Mouse (Mus musculus): ENCODE data around the gene Eid3. TPM values are rescaled to one million over a fixed set of nuclear protein-coding genes. Genes with fewer than 3 reads are reported as not detected.

Eid3 gene
- total and polyA plus RNA-seq, 2 experiments from 2014 or later, result 0.11 TPM; not detected in 1

DNA sequence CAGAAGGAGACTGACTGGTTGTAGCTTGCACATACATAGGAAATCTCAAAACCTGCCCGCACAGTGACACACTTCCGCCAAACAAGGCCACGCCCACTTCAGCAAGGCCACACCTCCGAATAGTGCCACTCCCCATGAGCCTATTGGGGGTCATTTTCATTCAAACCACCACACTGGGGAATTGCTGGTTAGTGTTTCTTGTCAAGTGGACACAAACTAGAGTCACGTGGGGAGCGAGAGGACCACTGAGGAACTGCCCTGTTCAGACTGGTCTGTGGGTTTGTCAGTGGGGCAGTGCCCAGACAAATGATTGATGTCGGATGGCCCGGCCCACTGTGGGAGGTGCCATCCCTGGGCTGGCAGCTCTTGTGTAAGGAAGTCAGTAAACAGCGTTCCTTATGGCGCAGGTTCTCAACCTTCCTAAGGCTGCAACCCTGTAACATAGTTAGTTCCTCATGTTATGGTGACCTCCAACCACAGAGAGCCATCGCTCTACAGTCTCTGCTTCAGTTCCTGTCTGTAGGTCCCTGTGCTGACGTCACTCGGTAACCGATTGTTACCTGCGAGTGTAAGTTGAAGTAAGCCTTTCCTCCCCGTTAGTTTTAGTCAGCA lies 33.5 kb downstream of the Eid3 start:
- H3K4me3 ChIP-seq (ENCODE audit: low read depth, low read length), result no peak overlapping the region
- H3K36me3 ChIP-seq (replicated peaks; ENCODE audit: control insufficient read depth, insufficient read depth, low read length), result peaks cover 23% of the 10 kb centered on the region
- no peak overlapping the region for H3K4me2 ChIP-seq (ENCODE audit: low read depth, low read length)
- ATAC-seq (ENCODE audit: insufficient read depth, low read depth), result no peak
- DNase-seq (ENCODE audit: low spot score), result no peak
- no peaks in the 10 kb centered on the region for H3K27me3 ChIP-seq (ENCODE audit: control insufficient read depth, insufficient read depth, low read length)
- H3K9ac ChIP-seq (replicated peaks; ENCODE audit: low read depth, low read length), result no peak overlapping the region
- H3K9me3 ChIP-seq (replicated peaks; ENCODE audit: control insufficient read depth, low read length), result no peaks in the 10 kb centered on the region
- TF ChIP-seq CTCF (IDR thresholded peaks at IDR 0.05; ENCODE audit: low read depth) (no peak), EP300 (IDR thresholded peaks at IDR 0.05; ENCODE audit: low read depth) (no peak)
- no peaks in the 10 kb centered on the region for H3K4me1 ChIP-seq (ENCODE audit: control insufficient read depth, insufficient read depth)
- H3K27ac ChIP-seq (ENCODE audit: low read depth), result no peak overlapping the region
- WGBS, result 49% methylated on average over 16 of the region's 16 CpGs

DNA sequence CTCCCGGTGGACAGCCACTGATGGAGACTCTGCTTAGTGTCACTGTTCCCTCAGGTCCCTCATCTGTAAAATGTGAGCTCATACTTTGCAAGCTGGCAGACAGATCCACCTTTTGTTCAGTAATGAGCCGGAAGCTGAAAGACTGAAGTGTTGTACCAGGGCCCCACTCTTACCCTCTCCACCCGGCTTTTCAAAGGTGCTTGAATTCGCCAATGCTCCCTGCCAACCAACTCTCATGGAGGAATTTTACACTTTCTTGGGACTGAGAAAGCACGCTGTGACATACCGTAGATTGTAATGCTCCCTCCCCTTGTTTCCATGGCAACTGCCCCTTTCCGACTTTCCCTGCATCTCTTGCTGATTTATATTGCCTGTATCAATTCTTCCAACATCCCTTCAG lies 34.1 kb downstream of the Eid3 start:
- DNase-seq (ENCODE audit: low spot score) (no peak), ATAC-seq (ENCODE audit: insufficient read depth, low read depth) (no peak)
- Histone ChIP-seq H3K36me3 (replicated peaks; ENCODE audit: control insufficient read depth, insufficient read depth, low read length) (peaks cover 23% of the 10 kb centered on the region), H3K9ac (replicated peaks; ENCODE audit: low read depth, low read length) (no peak overlapping the region), H3K27me3 (ENCODE audit: control insufficient read depth, insufficient read depth, low read length) (no peaks in the 10 kb centered on the region), H3K9me3 (replicated peaks; ENCODE audit: control insufficient read depth, low read length) (no peaks in the 10 kb centered on the region), H3K4me3 (ENCODE audit: low read depth, low read length) (no peak overlapping the region), H3K4me2 (ENCODE audit: low read depth, low read length) (no peak overlapping the region), H3K4me1 (ENCODE audit: control insufficient read depth, insufficient read depth) (no peaks in the 10 kb centered on the region), H3K27ac (ENCODE audit: low read depth) (no peak overlapping the region)
- WGBS, result 37% methylated on average over 7 of the region's 7 CpGs
- no peak for TF ChIP-seq EP300 (IDR thresholded peaks at IDR 0.05; ENCODE audit: low read depth)
- no peak for TF ChIP-seq CTCF (IDR thresholded peaks at IDR 0.05; ENCODE audit: low read depth)

DNA sequence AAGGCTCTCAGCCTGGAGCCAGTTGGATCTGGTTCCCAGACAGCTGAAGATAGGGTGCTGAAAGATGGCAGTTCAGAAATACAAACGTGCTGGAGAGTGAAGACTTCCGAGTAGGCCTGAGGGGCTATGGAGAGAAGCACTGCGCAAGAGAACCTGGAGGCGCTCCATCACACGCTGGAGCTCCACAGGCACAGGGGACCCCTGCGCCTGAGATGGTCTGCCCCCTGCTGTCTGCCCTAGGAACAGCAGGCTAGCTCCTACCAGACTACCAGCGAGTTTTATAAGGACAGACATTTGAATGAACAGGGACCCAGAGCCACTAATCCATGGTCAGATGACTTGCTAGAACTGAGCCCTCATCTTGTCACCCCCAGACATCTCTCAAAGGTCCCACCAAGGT lies 35.0 kb downstream of the Eid3 start:
- ATAC-seq (ENCODE audit: insufficient read depth, low read depth), result peak; percentile 57

DNA sequence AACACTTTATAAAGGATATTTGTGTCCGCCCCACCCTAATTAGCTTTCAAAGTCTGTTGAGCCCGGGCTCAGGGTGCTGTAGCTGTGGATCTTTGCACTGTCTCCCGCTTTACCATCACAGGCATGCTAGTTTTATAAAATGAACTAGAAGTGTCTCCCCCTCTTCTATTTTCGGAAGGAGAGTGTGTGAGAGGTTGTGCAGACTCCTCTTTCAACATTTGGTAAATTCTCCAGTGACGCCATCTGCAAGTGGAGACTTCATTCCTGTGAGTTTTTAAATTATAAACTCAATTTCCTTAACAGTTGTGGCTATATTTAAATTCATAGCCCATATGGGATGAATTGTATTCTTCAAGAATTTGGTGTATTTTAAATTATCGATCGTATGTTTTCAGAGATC lies 42.1 kb downstream of the Eid3 start:
- 63% methylated on average over 7 of the region's 7 CpGs for WGBS

More for the DNA sequence above, 35.0 kb downstream of the Eid3 start:
- Histone ChIP-seq H3K9me3 (replicated peaks; ENCODE audit: control insufficient read depth, low read length) (no peaks in the 10 kb centered on the region), H3K27me3 (ENCODE audit: control insufficient read depth, insufficient read depth, low read length) (no peaks in the 10 kb centered on the region), H3K4me2 (ENCODE audit: low read depth, low read length) (no peak overlapping the region), H3K4me1 (ENCODE audit: control insufficient read depth, insufficient read depth) (no peaks in the 10 kb centered on the region), H3K27ac (ENCODE audit: low read depth) (no peak overlapping the region), H3K36me3 (replicated peaks; ENCODE audit: control insufficient read depth, insufficient read depth, low read length) (peaks cover 16% of the 10 kb centered on the region), H3K9ac (replicated peaks; ENCODE audit: low read depth, low read length) (no peak overlapping the region), H3K4me3 (ENCODE audit: low read depth, low read length) (no peak overlapping the region)
- peak; percentile 83 for DNase-seq (ENCODE audit: low spot score)
- TF ChIP-seq CTCF (IDR thresholded peaks at IDR 0.05; ENCODE audit: low read depth) (peak; percentile 94), EP300 (IDR thresholded peaks at IDR 0.05; ENCODE audit: low read depth) (no peak)
- WGBS, result 6% methylated on average over 7 of the region's 7 CpGs

DNA sequence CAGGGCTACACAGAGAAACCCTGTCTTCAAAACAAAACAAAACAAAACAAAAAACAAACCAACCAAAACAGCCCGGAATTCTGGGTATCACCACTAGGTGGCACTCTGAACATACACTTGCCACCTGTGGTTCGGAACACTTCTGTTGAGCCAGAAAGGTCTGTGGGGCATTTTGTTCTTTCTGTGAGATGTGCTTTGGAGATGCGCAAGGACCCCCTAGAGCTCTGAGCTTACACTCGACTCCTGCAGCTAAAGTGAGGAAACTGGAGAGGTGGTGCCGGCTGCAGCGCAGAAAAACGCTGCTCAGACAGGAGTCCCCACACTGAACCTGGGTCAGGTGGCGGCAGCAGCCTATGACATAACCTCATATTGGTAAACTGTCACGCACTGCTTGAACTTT lies 43.0 kb downstream of the Eid3 start:
- TF ChIP-seq CTCF (IDR thresholded peaks at IDR 0.05; ENCODE audit: low read depth), result peak; percentile 93
- TF ChIP-seq EP300 (IDR thresholded peaks at IDR 0.05; ENCODE audit: low read depth), result no peak
- Histone ChIP-seq H3K27ac (ENCODE audit: low read depth) (no peak overlapping the region), H3K9me3 (replicated peaks; ENCODE audit: control insufficient read depth, low read length) (no peaks in the 10 kb centered on the region), H3K36me3 (replicated peaks; ENCODE audit: control insufficient read depth, insufficient read depth, low read length) (no peaks in the 10 kb centered on the region), H3K4me1 (ENCODE audit: control insufficient read depth, insufficient read depth) (no peaks in the 10 kb centered on the region), H3K27me3 (ENCODE audit: control insufficient read depth, insufficient read depth, low read length) (no peaks in the 10 kb centered on the region), H3K4me2 (ENCODE audit: low read depth, low read length) (peak overlapping the region; percentile 46), H3K4me3 (ENCODE audit: low read depth, low read length) (no peak overlapping the region), H3K9ac (replicated peaks; ENCODE audit: low read depth, low read length) (no peak overlapping the region)
- DNase-seq (ENCODE audit: low spot score) (peak; percentile 63), ATAC-seq (ENCODE audit: insufficient read depth, low read depth) (0 out of 2 replicates have a peak, but pooled peaks have one; percentile 38)
- 20% methylated on average over 9 of the region's 9 CpGs for WGBS

More for the DNA sequence above, 42.1 kb downstream of the Eid3 start:
- H3K27ac ChIP-seq (ENCODE audit: low read depth), result no peak overlapping the region
- no peaks in the 10 kb centered on the region for H3K4me1 ChIP-seq (ENCODE audit: control insufficient read depth, insufficient read depth)
- no peaks in the 10 kb centered on the region for H3K9me3 ChIP-seq (replicated peaks; ENCODE audit: control insufficient read depth, low read length)
- H3K4me3 ChIP-seq (ENCODE audit: low read depth, low read length), result no peak overlapping the region
- H3K9ac ChIP-seq (replicated peaks; ENCODE audit: low read depth, low read length), result no peak overlapping the region
- no peak for TF ChIP-seq CTCF (IDR thresholded peaks at IDR 0.05; ENCODE audit: low read depth)
- TF ChIP-seq EP300 (IDR thresholded peaks at IDR 0.05; ENCODE audit: low read depth), result no peak
- H3K27me3 ChIP-seq (ENCODE audit: control insufficient read depth, insufficient read depth, low read length), result no peaks in the 10 kb centered on the region
- DNase-seq (ENCODE audit: low spot score) (no peak), ATAC-seq (ENCODE audit: insufficient read depth, low read depth) (no peak)
- no peaks in the 10 kb centered on the region for H3K36me3 ChIP-seq (replicated peaks; ENCODE audit: control insufficient read depth, insufficient read depth, low read length)
- no peak overlapping the region for H3K4me2 ChIP-seq (ENCODE audit: low read depth, low read length)

DNA sequence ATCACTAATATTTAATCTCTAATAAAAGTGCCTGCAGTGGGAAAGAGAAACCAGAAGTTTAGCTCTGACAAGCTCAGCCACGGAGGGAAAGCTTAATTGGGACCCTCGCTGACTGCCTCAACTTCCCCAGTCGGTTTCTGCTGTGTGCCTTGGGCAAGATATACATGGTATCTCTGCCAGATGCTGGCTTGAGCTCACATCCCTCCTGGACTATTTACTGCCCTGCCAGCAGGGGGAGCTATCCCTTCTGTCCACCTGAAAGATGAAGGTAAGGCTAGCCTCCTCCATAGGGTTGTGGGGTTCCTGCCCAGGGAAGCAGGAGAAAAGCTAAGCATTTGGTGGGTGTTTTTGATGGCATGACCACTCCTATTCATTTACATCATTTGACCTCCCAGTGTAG lies 43.8 kb downstream of the Eid3 start:
- Histone ChIP-seq H3K4me2 (ENCODE audit: low read depth, low read length) (no peak overlapping the region), H3K27ac (ENCODE audit: low read depth) (no peak overlapping the region), H3K4me1 (ENCODE audit: control insufficient read depth, insufficient read depth) (no peaks in the 10 kb centered on the region), H3K9me3 (replicated peaks; ENCODE audit: control insufficient read depth, low read length) (no peaks in the 10 kb centered on the region), H3K9ac (replicated peaks; ENCODE audit: low read depth, low read length) (no peak overlapping the region), H3K4me3 (ENCODE audit: low read depth, low read length) (no peak overlapping the region), H3K36me3 (replicated peaks; ENCODE audit: control insufficient read depth, insufficient read depth, low read length) (no peaks in the 10 kb centered on the region), H3K27me3 (ENCODE audit: control insufficient read depth, insufficient read depth, low read length) (no peaks in the 10 kb centered on the region)
- 67% methylated on average over 3 of the region's 3 CpGs for WGBS
- TF ChIP-seq EP300 (IDR thresholded peaks at IDR 0.05; ENCODE audit: low read depth) (no peak), CTCF (IDR thresholded peaks at IDR 0.05; ENCODE audit: low read depth) (peak; percentile 48)
- no peak for DNase-seq (ENCODE audit: low spot score)
- ATAC-seq (ENCODE audit: insufficient read depth, low read depth), result no peak

Data from heart, postnatal 0 days (tissue).